16 mouse cellular contexts compared by ENCODE assay signal in genomic region chr5:134521806-134522205, GRCm38 (mm10). TPM values are rescaled to one million over a fixed set of nuclear protein-coding genes. Genes with fewer than 3 reads are reported as not detected.
A peak's percentile ranks its signal among the peaks of the same experiment; 100 is the strongest.
DNase-seq lines count a peak whose midpoint lies in the region; ATAC-seq and TF ChIP-seq lines count a peak whose summit lies in the region.
"Had no signal": no experiment of that assay in that cellular context is flagged by ENCODE, and none has a peak within 500 bp of the region (broad histone marks: within the 10 kb centered on the region; RNA-seq: fewer than 3 reads in every experiment).

No protein-coding gene starts in this region.

- no peak overlapping the region for H3K27ac ChIP-seq in lung, postnatal 0 days (ENCODE audit: low read length)
- peak overlapping the region; percentile 55 for H3K27ac ChIP-seq in bone marrow macrophage, adult 2 months (ENCODE audit: insufficient read depth, low read depth, low read length)
- no peak overlapping the region for H3K27ac ChIP-seq in liver, embryonic 15.5 days (replicated peaks)
- H3K27ac ChIP-seq in kidney, embryonic 14.5 days (ENCODE audit: low read depth, low read length) = no peak overlapping the region
- H3K27ac ChIP-seq: embryonic facial prominence, embryonic 12.5 days; heart, embryonic 10.5 days; hindbrain, postnatal 0 days had no signal

- DNase-seq in lung, postnatal 0 days (ENCODE audit: low spot score) = peak; percentile 50
- DNase-seq in lung, postnatal 14 days = no peak
- DNase-seq in spleen, postnatal 36 days (ENCODE audit: low spot score in 2 of 2) = peak; percentile 39 to 52
- no peak for DNase-seq in T-cell, adult 2 months (ENCODE audit: low spot score)
- DNase-seq in adrenal gland, adult 18-20 months (ENCODE audit: low spot score in 2 of 2) = no peak
- DNase-seq: adrenal gland, adult 2 months; cerebellum, adult 18-20 months; kidney, postnatal 36 days; thymus, postnatal 4 days had no signal

- H3K9ac ChIP-seq in lung, postnatal 0 days (replicated peaks; ENCODE audit: low read depth) = no peak overlapping the region
- H3K9ac ChIP-seq in liver, embryonic 15.5 days = no peak overlapping the region
- H3K9ac ChIP-seq in kidney, embryonic 14.5 days (ENCODE audit: low read depth, low read length) = no peak overlapping the region
- H3K9ac ChIP-seq: embryonic facial prominence, embryonic 12.5 days had no signal

- no peak for TF ChIP-seq POLR2A in bone marrow macrophage, adult 2 months (IDR thresholded peaks at IDR 0.05; ENCODE audit: borderline replicate concordance, low read depth, low read length)

- H3K36me3 ChIP-seq in lung, postnatal 0 days (ENCODE audit: insufficient read depth, low read length) = peaks cover 9% of the 10 kb centered on the region; the same call in 1 of the 2 replicates
- H3K36me3 ChIP-seq in liver, embryonic 15.5 days (replicated peaks) = 0 out of 2 replicates have a peak, but pooled peaks cover 2% of the 10 kb centered on the region
- H3K36me3 ChIP-seq in kidney, embryonic 14.5 days (ENCODE audit: control insufficient read depth, insufficient read depth, low read length) = peaks cover 28% of the 10 kb centered on the region

- no peaks in the 10 kb centered on the region for H3K9me3 ChIP-seq in lung, postnatal 0 days (ENCODE audit: low read length)
- H3K9me3 ChIP-seq in liver, embryonic 15.5 days (replicated peaks) = no peaks in the 10 kb centered on the region
- no peaks in the 10 kb centered on the region for H3K9me3 ChIP-seq in kidney, embryonic 14.5 days (ENCODE audit: control insufficient read depth, low read length)

- TF ChIP-seq EP300 in lung, postnatal 0 days (IDR thresholded peaks at IDR 0.05) = no peak

- no peak overlapping the region for H3K4me3 ChIP-seq in lung, postnatal 0 days (ENCODE audit: low read depth, low read length)
- no peak overlapping the region for H3K4me3 ChIP-seq in bone marrow macrophage, adult 2 months (ENCODE audit: insufficient read depth, low read length)
- no peak overlapping the region for H3K4me3 ChIP-seq in liver, embryonic 15.5 days (replicated peaks)
- no peak overlapping the region for H3K4me3 ChIP-seq in kidney, embryonic 14.5 days (ENCODE audit: low read length)
- H3K4me3 ChIP-seq: embryonic facial prominence, embryonic 12.5 days; heart, embryonic 10.5 days had no signal

- no peaks in the 10 kb centered on the region for H3K4me1 ChIP-seq in lung, postnatal 0 days (ENCODE audit: insufficient read depth, low read depth, low read length)
- H3K4me1 ChIP-seq in bone marrow macrophage, adult 2 months (ENCODE audit: control insufficient read depth, insufficient read depth, low read length) = peaks cover 27% of the 10 kb centered on the region
- H3K4me1 ChIP-seq in liver, embryonic 15.5 days (replicated peaks) = peaks cover 9% of the 10 kb centered on the region; the same call in 1 of the 2 replicates
- H3K4me1 ChIP-seq in kidney, embryonic 14.5 days (ENCODE audit: control insufficient read depth, insufficient read depth, low read length) = no peaks in the 10 kb centered on the region
- H3K4me1 ChIP-seq: embryonic facial prominence, embryonic 12.5 days had no signal

- no peaks in the 10 kb centered on the region for H3K27me3 ChIP-seq in lung, postnatal 0 days (replicated peaks; ENCODE audit: insufficient read depth, low read length)
- no peaks in the 10 kb centered on the region for H3K27me3 ChIP-seq in liver, embryonic 15.5 days
- H3K27me3 ChIP-seq in kidney, embryonic 14.5 days (ENCODE audit: control insufficient read depth, insufficient read depth, low read length) = no peaks in the 10 kb centered on the region
- H3K27me3 ChIP-seq: embryonic facial prominence, embryonic 12.5 days had no signal

- H3K4me2 ChIP-seq in lung, postnatal 0 days (replicated peaks; ENCODE audit: low read depth, low read length) = no peak overlapping the region
- peak overlapping the region; percentile 25; the same call in 1 of the 2 replicates for H3K4me2 ChIP-seq in liver, embryonic 15.5 days
- no peak overlapping the region for H3K4me2 ChIP-seq in kidney, embryonic 14.5 days (replicated peaks; ENCODE audit: low read depth, low read length)
- H3K4me2 ChIP-seq: embryonic facial prominence, embryonic 12.5 days had no signal

- WGBS in lung, postnatal 0 days = 69% methylated on average over 7 of the region's 7 CpGs
- 15% methylated on average over 7 of the region's 7 CpGs for WGBS in liver, embryonic 15.5 days (ENCODE audit: insufficient replicate concordance)
- 86% methylated on average over 7 of the region's 7 CpGs for WGBS in kidney, embryonic 14.5 days

- ATAC-seq in lung, postnatal 0 days = 0 out of 2 replicates have a peak, but pooled peaks have one; percentile 27
- ATAC-seq in liver, embryonic 15.5 days (ENCODE audit: insufficient read depth) = peak; percentile 40; the same call in 1 of the 2 replicates
- no peak for ATAC-seq in kidney, embryonic 14.5 days (ENCODE audit: low FRiP score, low TSS enrichment)

- no peak for TF ChIP-seq CTCF in lung, postnatal 0 days (IDR thresholded peaks at IDR 0.05)
- no peak for TF ChIP-seq CTCF in bone marrow macrophage, adult 2 months (IDR thresholded peaks at IDR 0.05; ENCODE audit: low read depth, low read length)

RNA-seq across cellular contexts. Expression of gene Clip2, which starts 30.4 kb away (rescaled TPM):
- 3.0 and 4.1 TPM in 2 replicates for polyA plus RNA-seq in lung, postnatal 0 days (2015; fragmentation: Nextera tagmentation; extraction: Ambion mirVana)
- 13.1 and 14.3 TPM in 2 replicates for polyA plus RNA-seq in bone marrow macrophage, adult 2 months (2012; ENCODE audit: insufficient read depth, insufficient read length, missing spikeins)
- 0.46 and 0.50 TPM in 2 replicates for polyA plus RNA-seq in liver, embryonic 15.5 days (2015; fragmentation: Nextera tagmentation; extraction: Ambion mirVana)
- 3.7 and 4.4 TPM in 2 replicates for polyA plus RNA-seq in kidney, embryonic 14.5 days (2014; fragmentation: Nextera tagmentation; extraction: Ambion mirVana)
- 10 to 100 TPM; 16.7 to 17.7 TPM for total RNA-seq in adrenal gland, adult 18-20 months (2021)

RNA-seq across cellular contexts. Expression of gene Syna, which starts 38.2 kb away (rescaled TPM):
- polyA plus RNA-seq in lung, postnatal 0 days (2015; fragmentation: Nextera tagmentation; extraction: Ambion mirVana) = 0.24 and 0.67 TPM in 2 replicates
- not detected in 2 replicates for polyA plus RNA-seq in bone marrow macrophage, adult 2 months (2012; ENCODE audit: insufficient read depth, insufficient read length, missing spikeins)
- not detected in 2 replicates for polyA plus RNA-seq in liver, embryonic 15.5 days (2015; fragmentation: Nextera tagmentation; extraction: Ambion mirVana)
- 0.14 TPM in 1 of 2 replicates, not detected in the other for polyA plus RNA-seq in kidney, embryonic 14.5 days (2014; fragmentation: Nextera tagmentation; extraction: Ambion mirVana)
- total RNA-seq in adrenal gland, adult 18-20 months (2021) = not detected
- total RNA-seq: adrenal gland, adult 2 months; hindbrain, postnatal 0 days had no signal
- polyA plus RNA-seq: heart, embryonic 10.5 days; limb, embryonic 11.5 days had no signal

RNA-seq across cellular contexts. Expression of gene Rfc2, which starts 59.4 kb away (rescaled TPM):
- 84.4 and 95.9 TPM in 2 replicates for polyA plus RNA-seq in lung, postnatal 0 days (2015; fragmentation: Nextera tagmentation; extraction: Ambion mirVana)
- 90.0 and 91.9 TPM in 2 replicates for polyA plus RNA-seq in bone marrow macrophage, adult 2 months (2012; ENCODE audit: insufficient read depth, insufficient read length, missing spikeins)
- polyA plus RNA-seq in liver, embryonic 15.5 days (2015; fragmentation: Nextera tagmentation; extraction: Ambion mirVana) = 157 and 158 TPM in 2 replicates
- polyA plus RNA-seq in kidney, embryonic 14.5 days (2014; fragmentation: Nextera tagmentation; extraction: Ambion mirVana) = 309 and 333 TPM in 2 replicates
- 10 to 100 TPM; 34.8 to 37.4 TPM for total RNA-seq in adrenal gland, adult 18-20 months (2021)

Comparison
In these comparisons a context has a peak if more than half of its experiments do, and no peak if none do; other contexts are left out.
1. DNase-seq: peak in lung, postnatal 0 days (single experiment) and spleen, postnatal 36 days (2 of 2); none in lung, postnatal 14 days (single experiment), T-cell, adult 2 months (single experiment) and adrenal gland, adult 18-20 months (0 of 2).